Mouse (Mus musculus) heart, postnatal 0 days (tissue): ENCODE measurements at regions not wholly inside any gene's neighbourhood (a gene's known extent, or its start where the extent isn't known, plus 50 kb on each side); places are given as distances from the start of the nearest gene placed in this dataset.

Experiments used
- ATAC-seq: fragments of 200-750 bp; cut with Nextera tagmentation; 2 replicates; pipeline ENCODE4 v1.8.0; 2017; ENCODE audit warnings: low read depth, moderate number of reproducible peaks, moderate library complexity; ENCODE audit not compliant: insufficient read depth
- DNase-seq: peaks from one replicate; pipeline ENCODE4 v3.0.0-alpha.2; 2016; ENCODE audit warnings: low spot score
- H3K27ac ChIP-seq: fragments of 300-500 bp; sonication (generic); 2 replicates; pipeline ENCODE4 v1.5.1; 2014; ENCODE audit warnings: low read depth, mild to moderate bottlenecking
- H3K27me3 ChIP-seq: fragments of 300-500 bp; sonication (generic); 2 replicates; pipeline ENCODE4 v1.6.1; 2014; ENCODE audit warnings: low read length, mixed read lengths; ENCODE audit not compliant: control insufficient read depth, insufficient read depth
- H3K36me3 ChIP-seq: fragments of 300-500 bp; sonication (generic); replicated peaks from 2 replicates; pipeline ENCODE4 v1.6.1; 2014; ENCODE audit warnings: low read length, mixed read lengths; ENCODE audit not compliant: control insufficient read depth, insufficient read depth
- H3K4me1 ChIP-seq: fragments of 300-500 bp; sonication (generic); 2 replicates; pipeline ENCODE4 v1.6.1; 2014; ENCODE audit warnings: antibody characterized with exemption; ENCODE audit not compliant: control insufficient read depth, insufficient read depth
- H3K4me2 ChIP-seq: fragments of 300-500 bp; sonication (generic); 2 replicates; pipeline ENCODE4 v1.6.1; 2014; ENCODE audit warnings: low read depth, mild to moderate bottlenecking, low read length, moderate library complexity
- H3K4me3 ChIP-seq: fragments of 300-500 bp; sonication (generic); 2 replicates; pipeline ENCODE4 v1.5.1; 2014; ENCODE audit warnings: low read depth, low read length
- H3K9ac ChIP-seq: fragments of 300-500 bp; sonication (generic); replicated peaks from 2 replicates; pipeline ENCODE4 v1.6.1; 2014; ENCODE audit warnings: low read depth, low read length, mixed read lengths
- H3K9me3 ChIP-seq: fragments of 300-500 bp; sonication (generic); replicated peaks from 2 replicates; pipeline ENCODE4 v1.6.1; 2016; ENCODE audit warnings: low read length; ENCODE audit not compliant: control insufficient read depth
- CTCF ChIP-seq: IDR thresholded peaks from 2 replicates; pipeline ENCODE4 v1.5.1; 2016; ENCODE audit warnings: antibody characterized with exemption, control low read depth, low read depth
- EP300 ChIP-seq: IDR thresholded peaks from 2 replicates; pipeline ENCODE4 v1.6.1; 2016; ENCODE audit warnings: antibody characterized with exemption, low read depth
- WGBS: fragments of 180-500 bp; shearing (Covaris S2); extraction: QIAGEN DNeasy Blood & Tissue Kit; methylation state at CpG from one replicate; pipeline ENCODE4 v1.1.7; 2014; 5-methylcytosine and 5-hydroxymethylcytosine counted together

GRCm38 (mm10) chr5:51775502-51776145 is 208.1 kb upstream of the Ppargc1a start:
- no peak for DNase-seq
- no peak for ATAC-seq
- TF ChIP-seq EP300 = no peak
- no peak for TF ChIP-seq CTCF
- Histone ChIP-seq H3K27ac (no peak overlapping the region), H3K4me2 (no peak overlapping the region), H3K9me3 (no peaks in the 10 kb centered on the region), H3K9ac (no peak overlapping the region), H3K27me3 (no peaks in the 10 kb centered on the region), H3K36me3 (no peaks in the 10 kb centered on the region), H3K4me1 (no peaks in the 10 kb centered on the region), H3K4me3 (no peak overlapping the region)
- 90% methylated on average over 9 of the region's 9 CpGs for WGBS

DNA sequence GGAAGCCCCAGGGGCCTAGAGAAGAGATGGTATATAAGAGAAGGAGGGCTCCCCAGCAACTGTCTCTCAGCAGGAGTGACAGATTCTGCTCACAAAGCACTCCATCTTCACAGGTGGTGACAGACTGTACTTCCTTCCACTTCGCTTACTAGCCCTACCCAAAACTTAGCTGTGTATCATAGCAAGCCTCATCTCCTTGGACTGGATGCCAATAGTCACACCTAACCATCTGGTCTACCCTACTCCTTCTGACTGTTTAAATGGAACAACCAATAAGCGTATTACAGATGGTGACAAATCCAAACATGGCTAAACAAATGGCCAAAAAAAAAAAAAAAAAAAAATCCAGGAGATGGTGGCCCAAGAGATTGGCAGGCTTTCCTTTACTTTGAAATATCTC is 204.1 kb upstream of the Ppargc1a start:
- no peak overlapping the region for H3K4me2 ChIP-seq
- TF ChIP-seq EP300 (no peak), CTCF (no peak)
- 73% methylated on average over 2 of the region's 2 CpGs for WGBS
- no peak overlapping the region for H3K9ac ChIP-seq
- H3K36me3 ChIP-seq = no peaks in the 10 kb centered on the region
- no peak for ATAC-seq
- no peaks in the 10 kb centered on the region for H3K9me3 ChIP-seq
- no peaks in the 10 kb centered on the region for H3K27me3 ChIP-seq
- H3K4me3 ChIP-seq = no peak overlapping the region
- H3K4me1 ChIP-seq = no peaks in the 10 kb centered on the region
- H3K27ac ChIP-seq = no peak overlapping the region
- no peak for DNase-seq

- 78% methylated on average over 3 of the region's 3 CpGs for WGBS
- H3K4me2 ChIP-seq = no peak overlapping the region
- DNase-seq (no peak), ATAC-seq (no peak)
- no peak overlapping the region for H3K4me3 ChIP-seq
- H3K4me1 ChIP-seq = no peaks in the 10 kb centered on the region
- no peak for TF ChIP-seq EP300
- no peak overlapping the region for H3K9ac ChIP-seq
- no peaks in the 10 kb centered on the region for H3K9me3 ChIP-seq
- no peaks in the 10 kb centered on the region for H3K36me3 ChIP-seq
- H3K27ac ChIP-seq = no peak overlapping the region
- H3K27me3 ChIP-seq = no peaks in the 10 kb centered on the region
Measured at GRCm38 (mm10) chr5:51766111-51766510, 198.6 kb upstream of the Ppargc1a start.

GRCm38 (mm10) chr5:51764416-51764815 is 196.9 kb upstream of the Ppargc1a start:
- Histone ChIP-seq H3K9ac (no peak overlapping the region), H3K27ac (no peak overlapping the region), H3K27me3 (no peaks in the 10 kb centered on the region), H3K9me3 (no peaks in the 10 kb centered on the region), H3K36me3 (no peaks in the 10 kb centered on the region), H3K4me3 (no peak overlapping the region), H3K4me1 (no peaks in the 10 kb centered on the region), H3K4me2 (no peak overlapping the region)
- TF ChIP-seq CTCF = no peak
- TF ChIP-seq EP300 = no peak
- 81% methylated on average over 7 of the region's 7 CpGs for WGBS
- DNase-seq (no peak), ATAC-seq (no peak)

GRCm38 (mm10) chr5:51763599-51763998 is 196.1 kb upstream of the Ppargc1a start:
- no peak overlapping the region for H3K4me3 ChIP-seq
- no peak for ATAC-seq
- H3K36me3 ChIP-seq = no peaks in the 10 kb centered on the region
- no peak for DNase-seq
- H3K9me3 ChIP-seq = no peaks in the 10 kb centered on the region
- H3K4me1 ChIP-seq = no peaks in the 10 kb centered on the region
- no peak overlapping the region for H3K9ac ChIP-seq
- 52% methylated on average over 7 of the region's 7 CpGs for WGBS
- no peak overlapping the region for H3K4me2 ChIP-seq
- TF ChIP-seq CTCF (no peak), EP300 (no peak)
- H3K27me3 ChIP-seq = no peaks in the 10 kb centered on the region
- H3K27ac ChIP-seq = no peak overlapping the region

DNA sequence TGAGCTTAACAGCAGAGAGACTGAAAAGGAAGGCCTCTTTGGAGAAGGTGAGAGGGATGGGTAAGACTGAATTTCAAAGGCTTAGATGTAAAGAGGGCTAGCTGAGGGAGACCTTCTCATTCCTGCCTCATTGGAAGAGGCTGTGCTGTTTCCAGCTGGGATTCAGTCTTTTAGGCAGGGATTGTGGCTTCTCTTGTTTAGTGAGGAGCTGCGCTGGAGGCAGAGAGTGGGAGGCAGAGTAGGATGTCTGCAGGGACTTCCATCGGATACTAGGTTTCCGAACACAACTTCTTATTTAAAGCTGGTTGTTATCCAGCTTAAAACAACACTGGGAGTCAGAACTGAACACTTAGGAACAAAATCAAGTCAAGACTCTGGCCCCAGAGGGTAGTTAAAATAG is 194.8 kb upstream of the Ppargc1a start:
- no peaks in the 10 kb centered on the region for H3K36me3 ChIP-seq
- no peak for ATAC-seq
- TF ChIP-seq CTCF = no peak
- no peak for TF ChIP-seq EP300
- no peaks in the 10 kb centered on the region for H3K27me3 ChIP-seq
- no peaks in the 10 kb centered on the region for H3K4me1 ChIP-seq
- no peak overlapping the region for H3K9ac ChIP-seq
- no peak overlapping the region for H3K4me3 ChIP-seq
- WGBS = 59% methylated on average over 3 of the region's 3 CpGs
- DNase-seq = no peak
- H3K27ac ChIP-seq = no peak overlapping the region
- H3K4me2 ChIP-seq = no peak overlapping the region
- no peaks in the 10 kb centered on the region for H3K9me3 ChIP-seq
